Mouse (Mus musculus): ENCODE measurements around the gene 2410002F23Rik.
"Not testable (repeated sequence)": the region's sequence is repeated elsewhere in the genome, so short reads cannot be mapped to it uniquely, and the experiment has no call there.

DNA sequence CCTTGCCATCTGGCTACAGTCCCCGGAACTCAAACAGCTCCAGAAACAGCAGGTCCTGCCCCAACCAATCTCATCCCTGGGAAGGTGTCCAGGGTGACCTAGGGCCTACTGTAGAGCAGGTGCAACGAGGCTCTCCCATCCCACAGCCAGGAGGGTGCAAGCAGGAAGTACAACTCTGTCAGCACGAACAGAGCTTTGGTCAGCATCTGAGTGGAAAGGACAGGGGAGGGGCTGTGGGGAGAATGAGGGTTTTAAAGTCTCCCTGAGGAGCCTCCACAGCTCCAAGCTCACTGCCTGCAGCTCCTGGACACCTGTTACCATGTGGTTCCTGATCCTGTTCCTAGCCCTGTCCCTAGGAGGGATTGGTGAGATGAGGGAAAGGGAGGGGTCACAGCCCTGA lies 39.4 kb upstream of the 2410002F23Rik start, which contains the start of gene Klk1b4:
- not testable (repeated sequence) for TF ChIP-seq FLI1 (IDR thresholded peaks at IDR 0.05; ENCODE audit: low read length); GATA1 (IDR thresholded peaks at IDR 0.05; ENCODE audit: borderline replicate concordance, low read length)
